Mouse (Mus musculus): ENCODE data around the gene Prr22. TPM values are rescaled to one million over a fixed set of nuclear protein-coding genes. Genes with fewer than 3 reads are reported as not detected.
A peak's percentile ranks its signal among the peaks of the same experiment; 100 is the strongest.

The Prr22 gene
- polyA plus RNA-seq, 1 experiment from 2014 or later = 0.87 TPM

DNA sequence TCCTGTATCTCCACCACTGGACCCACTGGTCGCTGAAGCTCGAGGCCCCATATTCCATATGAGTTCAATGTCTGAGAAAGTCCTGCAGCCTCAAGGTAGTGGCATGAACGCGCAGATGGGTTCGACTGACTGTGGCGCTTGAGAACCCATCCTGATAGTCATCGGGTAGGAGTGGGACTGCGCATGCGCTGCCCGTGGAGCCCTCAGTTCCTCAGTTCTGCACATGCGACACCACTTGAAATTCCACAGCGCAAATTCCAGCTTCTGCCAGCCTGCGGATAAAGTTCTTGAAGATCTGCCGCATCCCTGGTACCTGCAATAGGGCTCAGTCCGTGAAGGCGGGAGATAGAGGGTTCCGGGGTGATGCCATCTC is 29.3 kb upstream of the Prr22 start:
- Histone ChIP-seq H3K27me3 (replicated peaks) (no peaks in the 10 kb centered on the region), H3K9me3 (replicated peaks) (no peaks in the 10 kb centered on the region), H3K27ac (replicated peaks) (no peak overlapping the region), H3K36me3 (no peaks in the 10 kb centered on the region), H3K4me3 (replicated peaks) (no peak overlapping the region), H3K9ac (replicated peaks) (no peak overlapping the region), H3K4me1 (no peaks in the 10 kb centered on the region), H3K4me2 (no peak overlapping the region)
- whole genome bisulfite sequencing = 74% methylated on average over 17 of the region's 17 CpGs
- ATAC-seq (ENCODE audit: low FRiP score) = no peak

DNA sequence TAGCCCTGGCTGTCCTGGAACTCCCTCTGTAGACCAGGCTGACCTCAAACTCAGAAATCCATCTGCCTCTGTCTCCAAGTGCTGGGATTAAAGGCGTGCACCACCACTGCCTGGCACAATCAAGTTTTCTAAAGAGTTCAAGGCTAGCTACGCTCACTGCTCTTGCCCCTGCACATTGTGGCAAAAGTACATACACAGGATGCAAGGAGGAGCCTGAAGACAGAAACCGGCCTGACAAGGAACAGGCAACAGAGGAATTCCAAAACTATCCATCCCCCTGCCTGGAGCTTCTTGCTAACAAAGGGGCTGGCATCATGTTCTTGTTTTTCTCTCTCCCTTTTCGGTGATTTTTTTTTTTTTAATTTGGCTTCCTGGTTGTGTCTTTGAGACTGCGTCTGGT is 25.9 kb upstream of the Prr22 start:
- H3K27me3 ChIP-seq (replicated peaks) = no peaks in the 10 kb centered on the region; the same call in 1 of the 2 replicates
- no peak overlapping the region for H3K9ac ChIP-seq (replicated peaks)
- WGBS = 69% methylated on average over 5 of the region's 5 CpGs
- H3K27ac ChIP-seq (replicated peaks) = no peak overlapping the region
- no peak for ATAC-seq (ENCODE audit: low FRiP score)
- no peaks in the 10 kb centered on the region for H3K36me3 ChIP-seq
- H3K9me3 ChIP-seq (replicated peaks) = no peaks in the 10 kb centered on the region
- H3K4me3 ChIP-seq (replicated peaks) = no peak overlapping the region
- no peaks in the 10 kb centered on the region for H3K4me1 ChIP-seq
- H3K4me2 ChIP-seq = no peak overlapping the region

DNA sequence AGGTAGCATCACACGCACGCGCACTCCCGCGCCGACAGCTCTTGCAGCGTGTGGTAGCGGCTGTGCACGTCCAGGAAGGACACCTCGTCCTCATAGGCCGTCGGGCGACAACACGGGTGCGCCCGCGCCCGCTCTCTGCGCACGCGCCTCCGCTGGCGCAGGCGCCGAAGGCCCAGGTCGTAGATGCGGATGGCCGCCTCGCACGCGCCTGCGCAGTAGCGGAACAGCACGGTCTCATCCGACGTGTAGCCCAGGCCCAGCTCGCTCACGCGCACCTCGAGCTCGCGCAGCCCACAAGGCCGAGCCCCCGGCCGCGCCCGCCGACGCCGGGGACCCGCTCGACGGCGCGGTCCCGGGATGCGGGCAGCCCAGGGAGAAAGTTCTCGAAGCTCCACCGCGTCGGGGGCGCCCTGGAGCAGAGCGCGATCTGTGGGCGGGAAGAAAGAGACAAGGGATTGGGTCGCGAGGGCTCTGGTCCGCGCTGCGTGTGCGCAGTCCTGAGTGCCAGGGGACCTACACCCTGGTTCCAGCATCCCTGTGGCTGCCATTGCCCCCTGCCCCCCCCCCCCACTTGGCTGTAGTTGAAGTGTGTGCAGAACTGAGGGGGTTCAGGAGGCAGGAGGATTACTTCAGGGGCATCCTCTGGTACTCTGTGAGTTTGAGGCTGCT is 18.5 kb upstream of the Prr22 start:
- Histone ChIP-seq H3K9ac (replicated peaks) (0 out of 2 replicates have a peak overlapping the region, but pooled peaks have one; percentile 37), H3K36me3 (no peaks in the 10 kb centered on the region), H3K27ac (replicated peaks) (no peak overlapping the region), H3K4me2 (peak overlapping the region; percentile 56), H3K27me3 (replicated peaks) (peaks cover 61% of the 10 kb centered on the region), H3K9me3 (replicated peaks) (no peaks in the 10 kb centered on the region), H3K4me3 (replicated peaks) (peak overlapping the region; percentile 38), H3K4me1 (peaks cover 10% of the 10 kb centered on the region; the same call in 1 of the 2 replicates)
- 23% methylated on average over 71 of the region's 71 CpGs for WGBS
- ATAC-seq (ENCODE audit: low FRiP score) = peak; percentile 85

DNA sequence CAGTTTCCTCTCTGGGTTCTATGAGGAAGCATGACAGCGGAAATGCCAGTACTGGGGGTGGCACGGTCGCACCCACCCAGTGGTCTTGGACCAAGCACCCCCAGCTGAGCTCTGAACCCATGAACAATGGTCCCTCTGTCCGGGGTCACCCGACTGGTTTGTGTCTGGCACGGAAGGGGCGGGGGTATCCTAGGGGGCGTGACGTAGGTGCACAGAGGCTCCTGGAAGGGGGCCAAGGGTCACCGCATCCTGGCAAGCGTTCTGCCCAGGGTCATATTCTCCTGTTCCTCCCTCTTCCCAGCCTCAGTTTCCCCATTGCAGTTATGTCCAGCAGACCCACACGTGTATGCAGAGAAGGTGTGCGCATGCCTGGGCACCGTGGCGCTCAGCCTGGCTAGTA is 16.6 kb upstream of the Prr22 start:
- Histone ChIP-seq H3K4me3 (replicated peaks) (no peak overlapping the region), H3K4me2 (no peak overlapping the region), H3K36me3 (no peaks in the 10 kb centered on the region), H3K9ac (replicated peaks) (no peak overlapping the region), H3K9me3 (replicated peaks) (no peaks in the 10 kb centered on the region), H3K4me1 (peaks cover 27% of the 10 kb centered on the region), H3K27ac (replicated peaks) (no peak overlapping the region), H3K27me3 (replicated peaks) (peaks cover 80% of the 10 kb centered on the region)
- no peak for ATAC-seq (ENCODE audit: low FRiP score)
- 23% methylated on average over 15 of the region's 15 CpGs for WGBS

DNA sequence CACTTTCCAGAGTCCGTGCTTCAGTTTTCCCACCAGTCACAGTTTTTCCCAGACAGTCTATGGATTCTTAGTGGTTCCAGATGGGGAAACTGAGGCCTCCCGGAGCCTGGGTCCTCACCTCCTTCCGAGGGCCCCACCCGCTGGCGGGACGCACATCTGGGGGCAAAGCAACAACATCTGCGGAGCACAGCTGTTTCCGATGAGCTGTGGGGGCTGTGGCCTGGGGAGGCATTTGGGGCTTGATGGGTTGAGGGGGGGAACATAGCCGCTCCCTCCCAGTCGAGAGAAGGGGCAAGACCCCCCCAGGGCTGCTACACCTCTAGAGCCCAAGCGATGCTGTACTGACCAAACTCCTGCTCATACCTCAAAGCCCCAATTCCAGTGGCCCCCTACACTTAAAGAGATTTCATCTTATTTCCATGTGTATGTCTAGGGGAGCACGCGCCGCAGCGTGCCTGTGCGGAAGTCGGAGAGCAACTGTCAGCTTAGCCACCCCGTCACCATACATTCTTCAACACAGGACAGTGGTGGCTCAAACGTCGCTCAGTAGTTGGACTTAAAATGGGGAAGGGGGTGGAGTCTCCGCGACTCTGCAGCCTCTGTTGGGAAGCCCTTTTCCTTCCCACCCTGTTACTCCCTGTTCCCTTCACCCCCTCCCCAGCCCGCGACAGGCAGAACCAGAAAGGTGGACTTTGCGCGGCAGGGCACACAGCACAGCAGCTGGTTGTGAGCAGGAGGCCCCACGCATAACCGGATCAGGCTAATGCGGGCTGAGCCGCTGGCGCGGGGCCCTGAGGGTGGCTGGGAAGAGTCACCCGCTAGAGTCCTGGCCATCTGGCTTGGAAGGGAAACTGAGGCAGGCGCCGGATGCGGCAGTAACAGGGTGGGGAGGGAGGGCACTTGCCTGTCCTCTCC is 15.5 kb upstream of the Prr22 start:
- Histone ChIP-seq H3K4me2 (peak overlapping the region; percentile 13; the same call in 1 of the 2 replicates), H3K27ac (replicated peaks) (no peak overlapping the region), H3K4me1 (peaks cover 27% of the 10 kb centered on the region), H3K9me3 (replicated peaks) (no peaks in the 10 kb centered on the region), H3K36me3 (no peaks in the 10 kb centered on the region), H3K4me3 (replicated peaks) (no peak overlapping the region), H3K27me3 (replicated peaks) (peaks cover 88% of the 10 kb centered on the region), H3K9ac (replicated peaks) (no peak overlapping the region)
- WGBS = 19% methylated on average over 36 of the region's 36 CpGs
- no peak for ATAC-seq (ENCODE audit: low FRiP score)

DNA sequence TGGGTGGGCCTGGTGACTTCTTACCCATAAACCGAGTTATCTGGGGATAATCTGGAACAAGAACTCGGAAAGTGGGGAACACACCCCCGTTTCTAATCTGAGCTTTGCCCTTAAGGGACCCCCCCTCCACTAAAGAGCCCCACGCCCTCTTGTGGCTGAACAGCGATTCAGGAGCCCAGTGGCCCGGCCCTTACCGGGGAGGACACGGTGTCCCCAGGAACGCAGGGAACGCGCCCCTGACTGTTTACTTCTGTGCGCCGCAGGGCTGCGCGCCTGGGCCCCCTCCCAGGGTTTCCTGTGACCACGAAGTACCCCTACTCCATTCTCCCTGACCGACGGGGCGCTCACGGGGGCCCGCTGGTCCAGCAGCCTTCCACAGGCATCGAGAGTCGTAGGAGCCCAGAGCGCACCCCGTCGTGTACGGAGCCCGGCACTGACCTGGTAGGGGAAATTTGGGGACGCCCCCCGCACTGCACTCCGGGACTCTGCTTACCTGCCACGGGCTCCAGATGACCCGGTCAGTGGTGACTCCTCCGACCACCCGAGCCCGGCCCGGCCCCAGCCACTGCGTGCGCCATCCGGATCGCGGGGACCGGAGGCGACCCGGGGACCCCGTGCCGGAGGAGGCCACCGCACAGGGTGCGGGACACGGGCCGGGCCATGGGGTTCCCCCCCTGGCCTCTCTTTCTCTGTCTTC is 13.2 kb upstream of the Prr22 start:
- peak overlapping the region; percentile 43 for H3K9ac ChIP-seq (replicated peaks)
- under 1% methylated on average over 51 of the region's 51 CpGs for WGBS
- H3K27me3 ChIP-seq (replicated peaks) = peaks cover 87% of the 10 kb centered on the region
- H3K4me3 ChIP-seq (replicated peaks) = peak overlapping the region; percentile 41
- no peaks in the 10 kb centered on the region for H3K36me3 ChIP-seq
- H3K4me2 ChIP-seq = peak overlapping the region; percentile 79
- H3K27ac ChIP-seq (replicated peaks) = no peak overlapping the region
- no peak for ATAC-seq (ENCODE audit: low FRiP score)
- H3K4me1 ChIP-seq = peaks cover 28% of the 10 kb centered on the region
- H3K9me3 ChIP-seq (replicated peaks) = no peaks in the 10 kb centered on the region

DNA sequence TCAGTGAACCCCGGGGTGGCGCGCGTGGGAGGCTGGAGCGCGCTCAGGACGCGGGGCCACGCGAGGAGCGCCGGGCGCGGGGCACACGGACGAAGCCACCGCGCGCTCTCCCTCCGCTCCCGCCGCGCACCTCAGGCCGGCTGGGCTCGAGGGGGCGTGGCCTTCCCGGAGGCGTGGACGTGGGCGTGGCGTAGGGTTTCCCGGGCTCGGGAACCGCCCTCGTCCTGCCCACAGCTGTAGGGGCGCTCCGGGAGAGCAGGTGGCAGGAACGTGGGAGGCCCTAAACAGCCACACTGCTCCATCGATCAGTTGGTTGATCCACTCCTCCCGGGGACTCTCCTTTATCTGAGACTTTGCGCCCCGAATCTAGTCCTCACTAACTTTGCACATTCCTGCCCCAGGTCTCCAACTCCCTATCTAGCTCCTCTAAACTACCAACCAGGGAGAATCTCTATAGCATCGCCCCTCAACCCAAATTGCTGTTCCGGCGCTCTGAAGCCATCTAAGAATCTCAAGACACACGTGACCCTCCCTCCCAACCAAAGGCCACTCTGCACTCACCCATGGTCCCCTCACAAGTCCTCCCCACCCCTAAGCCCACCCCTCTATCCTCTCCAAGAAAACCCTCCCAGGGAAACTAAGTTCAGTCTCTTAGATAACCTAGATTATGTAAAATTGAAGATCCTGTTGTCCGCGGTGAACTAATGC is 12.5 kb upstream of the Prr22 start, which contains the start of gene Nrtn:
Gene Nrtn (minus strand): TSS at position 115 of the 708 bp plus-strand sequence.
- H3K4me3 ChIP-seq (replicated peaks) = peak within 1 kb of the TSS; percentile 41
- peak; percentile 9; the same call in 1 of the 2 replicates for ATAC-seq (ENCODE audit: low FRiP score)
- H3K9ac ChIP-seq (replicated peaks) = peak within 1 kb of the TSS; percentile 43
- H3K27ac ChIP-seq (replicated peaks) = no peak within 1 kb of the TSS
- no peaks in the 10 kb centered on the region for H3K36me3 ChIP-seq
- H3K4me1 ChIP-seq = peaks cover 34% of the 10 kb centered on the region
- H3K9me3 ChIP-seq (replicated peaks) = no peaks in the 10 kb centered on the region
- under 1% methylated on average over 41 of the region's 48 CpGs for WGBS
- H3K4me2 ChIP-seq = peak within 1 kb of the TSS; percentile 79
- H3K27me3 ChIP-seq (replicated peaks) = peaks cover 80% of the 10 kb centered on the region

DNA sequence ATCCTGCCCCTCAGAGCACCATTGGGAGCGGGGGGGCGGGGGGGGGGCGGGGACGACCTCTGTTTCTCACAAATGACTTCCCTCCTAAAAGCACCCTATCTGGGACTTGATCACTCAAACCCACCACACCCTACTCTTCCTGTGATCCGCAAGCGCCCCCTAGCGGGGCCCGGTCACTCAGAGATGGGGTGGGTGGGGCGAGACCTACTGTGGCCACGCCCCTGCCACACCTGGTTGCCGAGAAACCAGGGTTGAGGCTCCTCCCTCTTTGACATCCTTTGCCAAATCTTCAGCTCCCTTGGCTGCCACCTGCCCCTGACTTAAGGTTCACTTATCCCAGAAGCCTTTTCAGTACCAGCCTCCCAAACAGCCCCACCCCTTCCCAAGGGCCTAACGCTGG is 11.9 kb upstream of the Prr22 start:
- Histone ChIP-seq H3K27me3 (replicated peaks) (peaks cover 74% of the 10 kb centered on the region), H3K4me3 (replicated peaks) (no peak overlapping the region), H3K9ac (replicated peaks) (no peak overlapping the region), H3K27ac (replicated peaks) (no peak overlapping the region), H3K36me3 (no peaks in the 10 kb centered on the region), H3K4me2 (peak overlapping the region; percentile 79), H3K9me3 (replicated peaks) (no peaks in the 10 kb centered on the region), H3K4me1 (peaks cover 39% of the 10 kb centered on the region)
- no peak for ATAC-seq (ENCODE audit: low FRiP score)
- WGBS = 7% methylated on average over 12 of the region's 12 CpGs

DNA sequence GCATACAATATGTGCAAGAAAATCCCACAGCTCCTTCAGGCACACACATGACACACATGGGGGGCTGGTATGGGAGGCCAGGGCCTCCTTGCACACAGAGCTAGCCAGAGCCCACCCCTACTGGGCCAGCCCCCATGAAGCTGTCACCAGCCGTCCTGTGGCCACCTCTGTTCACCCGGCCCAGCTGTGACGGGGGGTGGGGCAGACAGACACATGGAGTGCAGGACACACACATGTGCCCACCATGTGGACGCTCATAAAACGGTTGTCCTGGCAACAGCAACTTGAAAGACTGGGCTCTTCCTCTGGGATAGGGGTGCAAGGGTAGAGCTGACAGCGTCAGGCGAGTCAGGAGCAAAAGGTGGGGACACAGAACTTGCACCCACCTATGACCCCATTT is 10.8 kb upstream of the Prr22 start:
- no peak for ATAC-seq (ENCODE audit: low FRiP score)
- Histone ChIP-seq H3K4me2 (no peak overlapping the region), H3K4me1 (peaks cover 49% of the 10 kb centered on the region), H3K27me3 (replicated peaks) (peaks cover 63% of the 10 kb centered on the region), H3K27ac (replicated peaks) (no peak overlapping the region), H3K4me3 (replicated peaks) (no peak overlapping the region), H3K9ac (replicated peaks) (no peak overlapping the region), H3K9me3 (replicated peaks) (no peaks in the 10 kb centered on the region), H3K36me3 (no peaks in the 10 kb centered on the region)
- WGBS = 41% methylated on average over 7 of the region's 7 CpGs

DNA sequence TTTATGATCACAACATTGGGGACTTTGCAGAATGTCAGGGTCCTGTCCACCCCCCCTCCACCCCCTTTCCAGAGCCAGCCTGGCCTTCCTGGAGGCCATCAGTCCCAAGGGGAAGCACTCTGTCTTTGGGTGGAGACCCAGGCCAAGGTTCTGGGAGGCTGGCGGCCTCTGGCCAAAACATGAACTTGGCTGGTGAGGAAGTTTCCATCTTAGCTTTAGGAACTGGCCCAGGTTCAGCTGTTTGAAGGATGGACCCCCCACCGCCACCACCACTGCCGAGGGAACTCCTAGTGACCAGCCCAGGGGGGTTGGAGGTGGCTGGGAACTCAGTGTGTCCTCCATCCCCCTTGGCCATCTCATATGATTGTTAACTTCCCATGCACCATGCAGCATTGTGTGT is 9.0 kb upstream of the Prr22 start:
- H3K4me1 ChIP-seq = peaks cover 53% of the 10 kb centered on the region
- H3K4me3 ChIP-seq (replicated peaks) = no peak overlapping the region
- no peaks in the 10 kb centered on the region for H3K9me3 ChIP-seq (replicated peaks)
- no peak overlapping the region for H3K27ac ChIP-seq (replicated peaks)
- no peaks in the 10 kb centered on the region for H3K36me3 ChIP-seq
- 65% methylated on average over 3 of the region's 3 CpGs for WGBS
- H3K9ac ChIP-seq (replicated peaks) = no peak overlapping the region
- H3K4me2 ChIP-seq = peak overlapping the region; percentile 87; the same call in 1 of the 2 replicates
- H3K27me3 ChIP-seq (replicated peaks) = peaks cover 45% of the 10 kb centered on the region
- ATAC-seq (ENCODE audit: low FRiP score) = no peak

DNA sequence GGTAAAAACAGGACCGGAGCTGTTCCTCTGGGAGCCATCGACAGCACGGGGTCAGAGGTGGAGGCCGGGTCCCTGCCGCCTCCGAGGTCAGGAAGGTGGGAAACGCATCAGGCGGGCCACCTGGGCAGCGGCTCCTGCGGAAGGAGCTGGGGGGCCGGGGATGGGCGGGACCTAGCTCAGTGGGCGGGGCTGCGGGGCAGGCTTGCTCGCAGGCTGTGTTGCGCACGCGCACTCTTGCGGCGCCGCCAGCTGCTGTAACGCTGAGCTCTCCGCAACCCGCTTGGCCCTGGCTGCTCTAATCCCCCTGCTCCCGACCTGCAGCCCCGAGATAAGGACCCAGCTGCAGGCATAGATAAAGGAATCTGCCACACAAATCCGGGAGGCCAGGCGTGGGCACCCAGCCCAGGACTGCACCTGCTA is 8.0 kb upstream of the Prr22 start:
- Histone ChIP-seq H3K4me1 (peaks cover 48% of the 10 kb centered on the region), H3K36me3 (peaks cover 6% of the 10 kb centered on the region), H3K27ac (replicated peaks) (peak overlapping the region; percentile 94), H3K9me3 (replicated peaks) (no peaks in the 10 kb centered on the region), H3K27me3 (replicated peaks) (peaks cover 35% of the 10 kb centered on the region), H3K9ac (replicated peaks) (peak overlapping the region; percentile 74), H3K4me3 (replicated peaks) (peak overlapping the region; percentile 52), H3K4me2 (peak overlapping the region; percentile 87)
- ATAC-seq (ENCODE audit: low FRiP score) = peak; percentile 46
- WGBS = under 1% methylated on average over 23 of the region's 28 CpGs

Measured in neural tube, embryonic 15.5 days (tissue).